Mouse (Mus musculus) hindbrain, embryonic 16.5 days (tissue): ENCODE measurements around the gene Fbxo36. TPM values are rescaled to one million over a fixed set of nuclear protein-coding genes. Genes with fewer than 3 reads are reported as not detected.

Experiments used
- ATAC-seq: fragments of 200-750 bp; cut with Nextera tagmentation; 2 replicates; pipeline ENCODE4 v1.8.0; 2017; ENCODE audit warnings: moderate TSS enrichment, moderate library complexity
- H3K27ac ChIP-seq: fragments of 300-500 bp; sonication (generic); 2 replicates; pipeline ENCODE4 v1.5.1; 2014; ENCODE audit warnings: low read depth, mild to moderate bottlenecking, control low read depth, low read length, moderate library complexity
- H3K27me3 ChIP-seq: fragments of 300-500 bp; sonication (generic); replicated peaks from 2 replicates; pipeline ENCODE4 v1.6.1; 2014; ENCODE audit warnings: low read length; ENCODE audit not compliant: control insufficient read depth, insufficient read depth
- H3K36me3 ChIP-seq: fragments of 300-500 bp; sonication (generic); 2 replicates; pipeline ENCODE4 v1.6.1; 2014; ENCODE audit warnings: mild to moderate bottlenecking, low read length, moderate library complexity, mixed read lengths; ENCODE audit not compliant: control insufficient read depth, insufficient read depth
- H3K4me1 ChIP-seq: fragments of 300-500 bp; sonication (generic); 2 replicates; pipeline ENCODE4 v1.6.1; 2014; ENCODE audit warnings: low read depth, low read length; ENCODE audit not compliant: control insufficient read depth, insufficient read depth
- H3K4me2 ChIP-seq: fragments of 300-500 bp; sonication (generic); 2 replicates; pipeline ENCODE4 v1.6.1; 2014; ENCODE audit warnings: mild to moderate bottlenecking, low read length, control low read depth, moderate library complexity
- H3K4me3 ChIP-seq: fragments of 300-500 bp; sonication (generic); 2 replicates; pipeline ENCODE4 v1.5.1; 2014; ENCODE audit warnings: mild to moderate bottlenecking, low read length, control low read depth, moderate library complexity
- H3K9ac ChIP-seq: fragments of 300-500 bp; sonication (generic); 2 replicates; pipeline ENCODE4 v1.6.1; 2014; ENCODE audit warnings: low read depth, mild to moderate bottlenecking, control low read depth, low read length, moderate library complexity
- H3K9me3 ChIP-seq: fragments of 300-500 bp; sonication (generic); 2 replicates; pipeline ENCODE4 v1.6.1; 2014; ENCODE audit warnings: mild to moderate bottlenecking, low read length, moderate library complexity; ENCODE audit not compliant: control insufficient read depth
- WGBS: fragments of 180-500 bp; shearing (Covaris S2); extraction: QIAGEN DNeasy Blood & Tissue Kit; methylation state at CpG from one replicate; pipeline ENCODE4 v1.1.7; 2014; 5-methylcytosine and 5-hydroxymethylcytosine counted together
- polyA plus RNA-seq: library from polyadenylated mRNA; unstranded; fragments of >200 nt; fragmentation: Nextera tagmentation; extraction: Ambion mirVana; gene quantifications from 2 replicates; pipeline ENCODE4 v1.2.1, GENCODE M21; 2015

Fbxo36 gene
- polyA plus RNA-seq: 6.1 and 7.6 TPM in 2 replicates

GRCm38 (mm10) chr1:84839309-84840017 is at the start of gene Fbxo36:
TSS of gene Fbxo36 (plus strand) at chr1:84839841.
- 2% methylated on average over 51 of the region's 54 CpGs for WGBS
- peak; percentile 89 for ATAC-seq
- H3K9ac ChIP-seq: peak within 1 kb of the TSS; percentile 96
- H3K27ac ChIP-seq: peak within 1 kb of the TSS; percentile 97
- H3K36me3 ChIP-seq: no peaks in the 10 kb centered on the region
- peaks cover 14% of the 10 kb centered on the region for H3K4me1 ChIP-seq
- no peaks in the 10 kb centered on the region for H3K27me3 ChIP-seq
- no peaks in the 10 kb centered on the region for H3K9me3 ChIP-seq
- peak within 1 kb of the TSS; percentile 71 for H3K4me3 ChIP-seq
- peak within 1 kb of the TSS; percentile 86 for H3K4me2 ChIP-seq

GRCm38 (mm10) chr1:84791393-84791792 is 48.2 kb upstream of the Fbxo36 start:
- no peak overlapping the region for H3K27ac ChIP-seq
- peaks cover 20% of the 10 kb centered on the region for H3K36me3 ChIP-seq
- H3K9ac ChIP-seq: no peak overlapping the region
- no peak overlapping the region for H3K4me3 ChIP-seq
- H3K4me2 ChIP-seq: no peak overlapping the region
- H3K27me3 ChIP-seq: no peaks in the 10 kb centered on the region
- WGBS: 96% methylated on average over 2 of the region's 2 CpGs
- no peaks in the 10 kb centered on the region for H3K4me1 ChIP-seq
- no peaks in the 10 kb centered on the region for H3K9me3 ChIP-seq
- ATAC-seq: no peak

DNA sequence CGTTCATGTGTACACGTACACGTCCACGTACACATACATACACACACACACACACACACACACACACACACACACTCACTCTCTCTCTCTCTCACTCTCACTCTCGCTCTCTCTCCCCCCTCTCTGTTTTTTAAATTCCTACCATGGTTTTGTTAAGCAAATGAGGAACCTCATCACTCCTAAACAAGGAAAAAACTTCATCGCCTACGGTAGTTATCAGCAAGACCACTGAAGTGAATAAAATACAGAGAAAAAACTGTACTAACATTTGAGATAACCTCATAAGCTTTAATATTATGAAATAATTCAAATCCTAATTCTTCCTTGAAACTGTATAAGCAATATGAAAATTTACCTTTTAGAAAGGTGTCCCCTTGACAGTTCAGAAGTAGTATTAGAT is 44.3 kb upstream of the Fbxo36 start:
- H3K36me3 ChIP-seq: peaks cover 15% of the 10 kb centered on the region
- no peak overlapping the region for H3K4me2 ChIP-seq
- H3K9me3 ChIP-seq: no peaks in the 10 kb centered on the region
- no peak for ATAC-seq
- H3K9ac ChIP-seq: no peak overlapping the region
- WGBS: 95% methylated on average over 7 of the region's 7 CpGs
- H3K4me3 ChIP-seq: no peak overlapping the region
- no peak overlapping the region for H3K27ac ChIP-seq
- H3K4me1 ChIP-seq: no peaks in the 10 kb centered on the region
- H3K27me3 ChIP-seq: no peaks in the 10 kb centered on the region

DNA sequence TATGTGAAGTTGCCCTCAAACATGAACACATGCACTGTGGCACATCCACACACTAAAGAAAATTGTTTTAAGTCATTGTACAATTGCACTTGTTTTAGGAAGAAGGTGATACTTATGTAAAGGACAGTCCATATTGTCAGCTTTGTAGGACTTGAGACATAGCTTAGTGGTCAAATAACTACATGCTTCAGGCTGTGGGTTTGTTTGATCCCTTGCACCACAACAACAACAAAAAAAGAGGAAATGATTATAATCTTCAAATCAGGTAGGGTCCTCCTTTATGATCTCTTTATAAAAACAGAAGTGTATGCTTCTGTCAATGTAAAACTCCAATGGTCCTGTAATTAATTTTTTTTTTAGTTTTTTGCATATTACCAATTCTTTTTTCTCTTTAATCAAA is 40.5 kb upstream of the Fbxo36 start:
- Histone ChIP-seq H3K4me3 (no peak overlapping the region), H3K36me3 (no peaks in the 10 kb centered on the region), H3K4me1 (no peaks in the 10 kb centered on the region), H3K9ac (no peak overlapping the region), H3K9me3 (no peaks in the 10 kb centered on the region), H3K27me3 (no peaks in the 10 kb centered on the region), H3K4me2 (no peak overlapping the region), H3K27ac (no peak overlapping the region)
- no peak for ATAC-seq

DNA sequence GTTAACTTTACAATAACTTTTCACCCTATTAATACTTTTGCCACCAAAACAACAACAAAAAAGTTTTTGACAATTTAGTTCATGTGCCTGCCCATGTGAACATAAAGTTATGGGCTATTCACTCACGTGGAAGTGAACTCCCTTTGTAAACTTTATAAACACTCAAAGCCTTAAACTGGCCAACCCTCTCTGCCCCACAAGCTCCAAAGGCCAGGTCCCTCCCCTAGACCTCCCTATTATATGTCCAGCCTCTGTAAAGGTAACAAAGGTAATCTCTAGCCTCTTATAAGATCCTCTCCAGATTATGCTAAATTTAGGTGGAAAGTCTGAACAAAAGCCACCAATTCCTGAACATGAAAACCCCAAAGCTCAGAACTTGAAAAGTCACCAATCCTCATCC is 35.9 kb upstream of the Fbxo36 start:
- no peak for ATAC-seq
- Histone ChIP-seq H3K27me3 (no peaks in the 10 kb centered on the region), H3K36me3 (no peaks in the 10 kb centered on the region), H3K4me1 (no peaks in the 10 kb centered on the region), H3K4me3 (no peak overlapping the region), H3K4me2 (no peak overlapping the region), H3K9ac (no peak overlapping the region), H3K9me3 (no peaks in the 10 kb centered on the region), H3K27ac (no peak overlapping the region)
- WGBS: 86% methylated on average over 1 of the region's 1 CpGs

- H3K4me1 ChIP-seq: no peaks in the 10 kb centered on the region
- no peak overlapping the region for H3K4me3 ChIP-seq
- H3K36me3 ChIP-seq: no peaks in the 10 kb centered on the region; the same call in 1 of the 2 replicates
- no peak overlapping the region for H3K9ac ChIP-seq
- 93% methylated on average over 1 of the region's 1 CpGs for WGBS
- no peaks in the 10 kb centered on the region for H3K27me3 ChIP-seq
- no peak overlapping the region for H3K27ac ChIP-seq
- ATAC-seq: no peak
- no peaks in the 10 kb centered on the region for H3K9me3 ChIP-seq
- H3K4me2 ChIP-seq: no peak overlapping the region
Measured at GRCm38 (mm10) chr1:84817596-84817995, 22.0 kb upstream of the Fbxo36 start.

DNA sequence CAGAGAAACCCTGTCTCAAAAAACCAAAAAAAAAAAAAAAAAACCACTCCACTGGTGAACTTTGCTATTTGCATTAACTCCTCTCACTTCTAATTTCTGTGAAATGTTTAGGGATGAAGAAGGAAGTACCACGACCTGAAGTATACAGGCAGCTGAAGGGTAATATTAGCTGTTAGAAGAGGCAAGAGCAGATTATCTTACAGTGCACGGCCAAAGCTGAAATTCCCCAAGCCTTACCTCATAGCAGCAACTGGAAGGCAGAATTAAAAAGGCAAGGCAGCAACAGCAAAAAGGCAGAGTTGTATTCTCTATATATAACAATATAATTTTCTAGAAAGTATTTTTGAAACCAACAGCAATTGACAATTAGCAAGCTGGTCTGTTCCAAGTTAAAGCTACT is 14.6 kb upstream of the Fbxo36 start:
- no peaks in the 10 kb centered on the region for H3K4me1 ChIP-seq
- WGBS: 72% methylated on average over 2 of the region's 2 CpGs
- no peak overlapping the region for H3K4me2 ChIP-seq
- no peaks in the 10 kb centered on the region for H3K36me3 ChIP-seq
- H3K9ac ChIP-seq: no peak overlapping the region
- no peaks in the 10 kb centered on the region for H3K9me3 ChIP-seq
- no peak for ATAC-seq
- no peak overlapping the region for H3K27ac ChIP-seq
- H3K4me3 ChIP-seq: no peak overlapping the region
- H3K27me3 ChIP-seq: no peaks in the 10 kb centered on the region

DNA sequence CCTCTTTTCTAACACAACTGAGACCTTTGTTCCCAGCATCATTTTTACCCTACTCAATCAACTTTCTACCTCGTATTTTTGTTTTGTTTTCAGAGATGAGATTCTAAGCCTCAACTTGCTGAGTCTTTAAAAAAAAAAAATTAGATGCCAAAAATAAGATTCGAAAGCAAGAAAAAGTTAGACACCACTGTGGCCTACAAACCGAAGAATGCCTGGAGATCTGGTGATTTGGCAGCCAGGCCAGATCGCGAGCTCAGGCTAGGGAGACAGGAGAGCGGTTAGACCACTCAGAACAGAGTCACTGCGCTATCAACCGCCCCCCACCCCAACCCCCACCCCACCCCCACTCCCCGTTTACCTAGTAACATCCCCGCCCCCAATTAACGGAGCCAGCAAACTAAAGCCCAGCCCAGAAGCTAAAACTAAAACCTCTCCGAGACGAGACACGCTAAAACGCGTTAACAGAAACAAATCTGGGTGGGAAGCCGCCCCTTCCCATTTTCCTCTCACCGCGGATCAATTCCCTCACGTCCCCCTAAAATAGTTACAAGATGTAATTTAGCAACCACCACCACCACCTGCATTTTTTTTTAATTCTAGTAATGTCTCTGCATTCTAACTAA is 2.0 kb upstream of the Fbxo36 start:
- WGBS: 8% methylated on average over 20 of the region's 20 CpGs
- peak overlapping the region; percentile 29; the same call in 1 of the 2 replicates for H3K9ac ChIP-seq
- H3K27ac ChIP-seq: no peak overlapping the region
- H3K27me3 ChIP-seq: no peaks in the 10 kb centered on the region
- H3K4me1 ChIP-seq: peaks cover 14% of the 10 kb centered on the region
- H3K36me3 ChIP-seq: peaks cover 4% of the 10 kb centered on the region; the same call in 1 of the 2 replicates
- ATAC-seq: no peak
- H3K9me3 ChIP-seq: no peaks in the 10 kb centered on the region
- peak overlapping the region; percentile 71 for H3K4me3 ChIP-seq
- peak overlapping the region; percentile 62 for H3K4me2 ChIP-seq

- Histone ChIP-seq H3K27ac (peak overlapping the region; percentile 97), H3K9ac (peak overlapping the region; percentile 96), H3K4me3 (peak overlapping the region; percentile 71), H3K4me1 (peaks cover 14% of the 10 kb centered on the region), H3K27me3 (no peaks in the 10 kb centered on the region), H3K9me3 (no peaks in the 10 kb centered on the region), H3K36me3 (peaks cover under 1% of the 10 kb centered on the region; the same call in 1 of the 2 replicates), H3K4me2 (peak overlapping the region; percentile 62)
- WGBS: under 1% methylated on average over 22 of the region's 22 CpGs
- ATAC-seq: peak; percentile 19
Measured at GRCm38 (mm10) chr1:84838156-84838555, 1.5 kb upstream of the Fbxo36 start.
